Mouse (Mus musculus) liver, embryonic 16.5 days (tissue): Measurements from ENCODE around the gene Smarca1. TPM values are rescaled to one million over a fixed set of nuclear protein-coding genes. Genes with fewer than 3 reads are reported as not detected.
A peak's percentile ranks its signal among the peaks of the same experiment; 100 is the strongest.

Experiments
- ATAC-seq: fragments of 200-750 bp; cut with Nextera tagmentation; 2 replicates; pipeline ENCODE4 v1.8.0; 2017; ENCODE audit warnings: low read depth, mild to moderate bottlenecking, moderate number of reproducible peaks, moderate library complexity
- H3K27ac ChIP-seq: fragments of 300-500 bp; sonication (generic); 2 replicates; pipeline ENCODE4 v1.5.1; 2014; ENCODE audit warnings: mild to moderate bottlenecking, low read length
- H3K27me3 ChIP-seq: fragments of 300-500 bp; sonication (generic); 2 replicates; pipeline ENCODE4 v1.6.1; 2014; ENCODE audit warnings: low read depth, low read length, mixed read lengths; ENCODE audit not compliant: control insufficient read depth, insufficient read depth
- H3K36me3 ChIP-seq: fragments of 300-500 bp; sonication (generic); 2 replicates; pipeline ENCODE4 v1.6.1; 2014; ENCODE audit warnings: mild to moderate bottlenecking; ENCODE audit not compliant: control insufficient read depth, insufficient read depth
- H3K4me1 ChIP-seq: fragments of 300-500 bp; sonication (generic); 2 replicates; pipeline ENCODE4 v1.6.1; 2014; ENCODE audit warnings: low read depth, low read length, mixed read lengths; ENCODE audit not compliant: control insufficient read depth
- H3K4me2 ChIP-seq: fragments of 300-500 bp; sonication (generic); 2 replicates; pipeline ENCODE4 v1.6.1; 2014; ENCODE audit warnings: low read depth, low read length, mixed read lengths
- H3K4me3 ChIP-seq: fragments of 300-500 bp; sonication (generic); 2 replicates; pipeline ENCODE4 v1.5.1; 2014; ENCODE audit warnings: low read depth, mild to moderate bottlenecking, low read length
- H3K9ac ChIP-seq: fragments of 300-500 bp; sonication (generic); 2 replicates; pipeline ENCODE4 v1.6.1; 2014; ENCODE audit warnings: low read depth, low read length
- H3K9me3 ChIP-seq: fragments of 300-500 bp; sonication (generic); replicated peaks from 2 replicates; pipeline ENCODE4 v1.6.1; 2016; ENCODE audit warnings: low read length; ENCODE audit not compliant: control insufficient read depth
- WGBS: fragments of 180-500 bp; shearing (Covaris S2); extraction: QIAGEN DNeasy Blood & Tissue Kit; methylation state at CpG from one replicate; pipeline ENCODE4 v1.1.7; 2014; ENCODE audit not compliant: insufficient replicate concordance; 5-methylcytosine and 5-hydroxymethylcytosine counted together
- polyA plus RNA-seq: library from polyadenylated mRNA; unstranded; fragments of >200 nt; fragmentation: Nextera tagmentation; extraction: Ambion mirVana; gene quantifications from 2 replicates; pipeline ENCODE4 v1.2.1, GENCODE M21; 2015

Smarca1 gene
- polyA plus RNA-seq, result 3.5 and 4.1 TPM in 2 replicates

DNA sequence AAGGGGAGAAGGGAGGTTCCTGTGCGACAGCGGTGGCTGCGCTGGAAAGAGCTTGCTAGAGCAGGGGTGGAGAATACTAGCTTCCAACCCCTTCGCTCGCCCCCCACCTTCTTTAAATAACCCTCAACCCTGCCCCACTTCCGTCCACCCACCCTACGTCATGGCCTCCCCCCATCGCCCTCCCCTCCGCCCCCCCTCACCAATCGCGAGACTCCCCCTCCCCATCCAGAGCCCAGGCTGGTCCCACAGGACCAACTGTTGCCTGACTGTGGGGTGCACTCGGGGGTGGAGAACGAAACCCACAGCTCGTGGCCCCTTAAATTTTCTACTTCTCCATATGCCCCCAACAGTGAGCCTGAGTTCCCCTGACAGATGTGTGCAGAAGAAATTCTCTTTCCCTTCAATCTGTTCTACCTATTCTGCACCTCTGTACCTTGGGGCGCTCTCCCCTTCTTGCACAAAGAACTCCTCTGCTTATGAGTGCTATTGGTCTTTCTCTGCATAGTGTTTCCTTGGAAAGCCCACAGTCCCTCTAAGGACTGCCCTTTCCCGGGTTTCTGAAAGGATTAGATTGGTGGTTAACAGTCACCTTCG lies at the start of gene Smarca1:
Smarca1 (minus strand) TSS at position 544 of the 594 bp plus-strand sequence.
- Histone ChIP-seq H3K9ac (peak within 1 kb of the TSS; percentile 28; the same call in 1 of the 2 replicates), H3K4me1 (no peaks in the 10 kb centered on the region), H3K4me3 (peak within 1 kb of the TSS; percentile 54), H3K36me3 (no peaks in the 10 kb centered on the region), H3K9me3 (no peaks in the 10 kb centered on the region), H3K27me3 (peaks cover 7% of the 10 kb centered on the region), H3K4me2 (peak within 1 kb of the TSS; percentile 39), H3K27ac (no peak within 1 kb of the TSS)
- WGBS, result 17% methylated on average over 16 of the region's 17 CpGs
- ATAC-seq, result no peak

DNA sequence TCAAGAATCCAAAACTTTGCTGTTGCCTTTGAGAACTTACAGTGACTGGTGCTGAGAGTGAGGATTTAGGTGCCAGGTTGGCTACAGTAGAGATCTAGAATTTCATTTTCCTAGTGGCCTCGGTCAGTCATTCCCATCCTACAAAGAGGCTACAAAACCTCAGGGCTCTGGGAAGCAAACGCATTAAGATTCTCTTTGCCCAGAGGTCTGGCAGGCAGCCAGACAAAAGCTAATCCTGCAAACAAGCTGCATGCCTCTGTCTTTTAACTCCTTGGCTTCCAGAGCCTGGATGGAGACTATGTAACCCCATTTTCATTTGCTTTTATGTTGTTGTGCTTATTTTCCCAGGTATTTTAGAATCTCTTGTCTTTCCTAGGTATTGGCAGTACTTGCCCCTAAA lies 45.0 kb upstream of the Smarca1 start:
- Histone ChIP-seq H3K9me3 (no peaks in the 10 kb centered on the region), H3K4me2 (no peak overlapping the region), H3K27me3 (no peaks in the 10 kb centered on the region), H3K4me3 (no peak overlapping the region), H3K27ac (no peak overlapping the region), H3K4me1 (no peaks in the 10 kb centered on the region), H3K36me3 (no peaks in the 10 kb centered on the region), H3K9ac (no peak overlapping the region)
- no peak for ATAC-seq
- WGBS, result 45% methylated on average over 2 of the region's 2 CpGs

DNA sequence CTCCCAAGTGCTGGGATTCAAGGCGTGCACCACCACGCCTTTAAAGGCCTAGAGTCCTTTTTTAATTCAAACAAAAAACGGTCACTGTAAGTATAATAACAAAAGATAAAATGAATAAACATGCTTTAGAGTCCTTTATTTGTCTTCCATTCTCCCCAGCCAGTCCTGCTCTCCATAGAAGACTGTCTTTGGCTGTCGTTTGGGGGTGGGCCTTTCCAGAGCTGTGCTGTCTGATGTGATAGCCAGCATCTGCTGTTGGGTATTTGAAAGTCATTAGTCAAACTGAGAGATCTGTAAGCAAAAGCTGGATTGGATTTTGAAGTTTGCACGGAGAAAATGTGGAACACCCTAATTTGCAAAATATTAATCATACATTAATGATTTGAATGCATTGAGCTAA lies 44.1 kb upstream of the Smarca1 start:
- no peaks in the 10 kb centered on the region for H3K9me3 ChIP-seq
- 58% methylated on average over 5 of the region's 5 CpGs for WGBS
- no peak overlapping the region for H3K4me2 ChIP-seq
- H3K36me3 ChIP-seq, result no peaks in the 10 kb centered on the region
- H3K27ac ChIP-seq, result no peak overlapping the region
- H3K9ac ChIP-seq, result no peak overlapping the region
- H3K27me3 ChIP-seq, result no peaks in the 10 kb centered on the region
- no peaks in the 10 kb centered on the region for H3K4me1 ChIP-seq
- no peak overlapping the region for H3K4me3 ChIP-seq
- no peak for ATAC-seq

DNA sequence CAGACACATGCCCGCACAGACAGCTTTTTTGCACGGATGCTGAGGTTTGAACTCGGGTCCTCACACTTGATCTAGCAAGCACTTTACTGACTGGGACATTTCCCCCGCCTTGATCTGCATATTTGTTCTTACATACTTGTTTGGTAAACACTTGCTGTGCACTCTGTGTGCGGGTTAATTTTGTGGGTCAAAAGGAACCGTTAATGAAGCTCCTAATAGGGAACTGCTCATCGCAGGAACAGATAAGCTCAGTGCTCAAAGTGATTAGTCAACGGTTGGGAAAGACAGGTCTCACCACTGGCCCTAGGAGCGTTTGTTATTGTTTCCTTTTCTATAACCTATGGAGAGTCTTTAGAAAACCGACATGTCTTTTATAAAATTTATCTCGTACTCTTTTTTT lies 41.6 kb upstream of the Smarca1 start:
- H3K9me3 ChIP-seq, result no peaks in the 10 kb centered on the region
- H3K27me3 ChIP-seq, result no peaks in the 10 kb centered on the region
- H3K9ac ChIP-seq, result no peak overlapping the region
- H3K36me3 ChIP-seq, result no peaks in the 10 kb centered on the region
- no peaks in the 10 kb centered on the region for H3K4me1 ChIP-seq
- ATAC-seq, result no peak
- no peak overlapping the region for H3K27ac ChIP-seq
- H3K4me2 ChIP-seq, result no peak overlapping the region
- 57% methylated on average over 11 of the region's 11 CpGs for WGBS
- H3K4me3 ChIP-seq, result no peak overlapping the region

DNA sequence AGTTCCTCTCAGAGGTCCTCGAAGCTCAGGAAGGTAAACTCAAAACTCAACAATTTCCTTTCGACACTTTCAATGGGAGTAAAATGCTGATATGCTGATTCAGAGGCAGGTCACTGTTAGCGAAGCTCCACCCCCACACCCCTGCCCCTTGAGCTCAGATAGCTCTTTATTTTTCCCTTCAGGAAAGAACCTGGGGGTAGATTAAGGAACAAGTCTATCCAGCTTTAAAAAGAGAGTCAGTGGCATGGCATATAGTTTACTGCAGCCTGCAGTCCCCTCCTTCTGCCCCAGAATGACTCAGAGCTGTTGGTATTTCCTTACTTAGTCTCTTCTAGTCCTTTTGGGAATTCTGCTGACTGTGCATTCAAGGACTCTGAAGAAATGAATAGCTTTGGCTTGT lies 37.7 kb upstream of the Smarca1 start:
- Histone ChIP-seq H3K9me3 (no peaks in the 10 kb centered on the region), H3K4me3 (no peak overlapping the region), H3K27ac (no peak overlapping the region), H3K4me1 (no peaks in the 10 kb centered on the region), H3K36me3 (no peaks in the 10 kb centered on the region), H3K4me2 (no peak overlapping the region), H3K27me3 (no peaks in the 10 kb centered on the region), H3K9ac (no peak overlapping the region)
- ATAC-seq, result no peak
- WGBS, result 47% methylated on average over 3 of the region's 3 CpGs

DNA sequence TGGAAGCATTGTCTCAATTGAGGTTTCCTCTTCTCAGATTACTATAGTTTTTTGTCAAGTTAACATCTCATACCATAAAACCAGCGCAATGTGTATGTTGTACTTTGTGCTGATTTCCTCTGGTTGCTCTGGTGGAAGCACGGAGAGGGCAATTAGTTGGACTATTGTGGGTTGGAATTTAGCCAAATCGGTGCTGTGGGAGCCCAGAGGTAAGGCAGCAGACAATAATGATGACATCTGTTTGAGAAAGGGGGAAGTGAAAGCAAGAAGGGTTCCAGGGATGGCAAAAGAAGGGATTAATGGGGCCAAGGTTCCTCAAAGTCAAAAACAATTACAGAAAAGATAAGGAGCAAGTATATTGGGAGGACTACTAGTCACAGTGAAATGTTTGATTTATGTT lies 35.2 kb upstream of the Smarca1 start:
- Histone ChIP-seq H3K9me3 (no peaks in the 10 kb centered on the region), H3K27me3 (no peaks in the 10 kb centered on the region), H3K36me3 (no peaks in the 10 kb centered on the region), H3K27ac (no peak overlapping the region), H3K4me3 (no peak overlapping the region), H3K4me2 (no peak overlapping the region), H3K9ac (no peak overlapping the region), H3K4me1 (no peaks in the 10 kb centered on the region)
- no peak for ATAC-seq
- WGBS, result 27% methylated on average over 3 of the region's 3 CpGs

DNA sequence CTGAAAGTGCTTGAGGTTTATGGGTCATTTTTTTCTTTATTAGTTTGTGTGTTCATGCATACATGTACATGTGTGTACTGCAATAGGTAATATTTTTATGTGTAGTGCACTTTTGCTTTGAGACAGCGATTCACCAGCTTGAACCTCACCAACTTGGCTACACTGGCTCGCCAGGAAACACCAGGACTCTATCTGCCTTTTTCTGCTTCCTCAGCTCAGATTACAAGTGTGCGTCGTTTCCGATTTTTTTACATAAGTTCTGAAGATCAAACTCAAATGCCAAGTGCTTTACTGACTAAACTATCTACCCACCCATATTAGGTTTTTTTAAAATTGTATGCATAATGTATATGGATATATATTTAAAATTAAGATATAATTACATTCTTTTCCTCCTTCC lies 27.8 kb upstream of the Smarca1 start:
- Histone ChIP-seq H3K36me3 (no peaks in the 10 kb centered on the region), H3K4me1 (no peaks in the 10 kb centered on the region), H3K9me3 (no peaks in the 10 kb centered on the region), H3K4me3 (no peak overlapping the region), H3K27ac (no peak overlapping the region), H3K27me3 (no peaks in the 10 kb centered on the region), H3K4me2 (no peak overlapping the region), H3K9ac (no peak overlapping the region)
- no peak for ATAC-seq
- 52% methylated on average over 5 of the region's 5 CpGs for WGBS

DNA sequence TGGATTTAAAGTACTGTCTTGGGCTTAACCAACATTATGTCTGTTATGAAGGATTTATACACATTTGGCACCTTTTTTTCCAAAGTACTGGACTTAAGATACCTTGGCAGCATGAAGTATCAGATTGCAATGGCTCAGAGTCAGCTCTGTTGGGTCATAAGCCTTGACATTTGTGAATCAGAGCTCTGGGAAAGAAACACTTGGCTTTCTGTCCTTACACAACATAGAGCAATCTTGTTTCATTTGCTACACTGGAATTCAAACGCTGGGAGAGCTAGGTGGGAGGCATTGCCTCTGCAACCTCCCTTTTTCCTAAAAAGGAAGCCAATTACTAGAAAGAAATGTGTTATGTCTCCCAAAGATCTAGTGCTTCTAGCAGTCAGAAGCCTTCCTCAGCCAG lies 24.1 kb upstream of the Smarca1 start:
- Histone ChIP-seq H3K27me3 (no peaks in the 10 kb centered on the region), H3K4me1 (no peaks in the 10 kb centered on the region), H3K9ac (no peak overlapping the region), H3K36me3 (no peaks in the 10 kb centered on the region), H3K4me3 (no peak overlapping the region), H3K27ac (no peak overlapping the region), H3K9me3 (no peaks in the 10 kb centered on the region), H3K4me2 (no peak overlapping the region)
- ATAC-seq, result no peak
- WGBS, result 58% methylated on average over 1 of the region's 1 CpGs

DNA sequence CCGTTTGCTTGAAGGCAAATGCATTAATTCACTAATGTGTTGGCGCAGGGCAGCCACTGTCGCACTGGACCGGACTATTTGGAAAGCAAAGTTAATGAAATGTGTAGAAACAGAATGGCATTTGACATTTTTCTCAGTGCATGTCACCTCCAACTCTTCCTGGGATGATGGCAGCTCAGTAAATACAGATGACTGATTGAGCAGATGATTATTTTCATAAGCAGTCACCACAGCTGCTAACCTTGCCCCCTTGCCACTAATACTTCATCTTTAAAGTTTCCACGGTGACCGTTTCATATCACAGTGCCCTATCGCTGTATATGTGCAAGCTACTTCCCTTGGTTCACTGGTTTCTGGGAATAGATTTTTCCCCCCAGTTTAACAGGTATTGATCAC lies 20.8 kb upstream of the Smarca1 start:
- no peak for ATAC-seq
- 42% methylated on average over 7 of the region's 7 CpGs for WGBS
- Histone ChIP-seq H3K27ac (no peak overlapping the region), H3K27me3 (no peaks in the 10 kb centered on the region), H3K4me3 (0 out of 2 replicates have a peak overlapping the region, but pooled peaks have one; percentile 72), H3K4me1 (no peaks in the 10 kb centered on the region), H3K9ac (no peak overlapping the region), H3K36me3 (no peaks in the 10 kb centered on the region), H3K4me2 (peak overlapping the region; percentile 59; the same call in 1 of the 2 replicates), H3K9me3 (no peaks in the 10 kb centered on the region)
